Mouse (Mus musculus) midbrain, embryonic 12.5 days (tissue): ENCODE measurements around the gene Matn3. TPM values are rescaled to one million over a fixed set of nuclear protein-coding genes. Genes with fewer than 3 reads are reported as not detected.

Experiments
- ATAC-seq: fragments of 200-750 bp; cut with Nextera tagmentation; 2 replicates; pipeline ENCODE4 v1.8.0; 2017; ENCODE audit warnings: low read depth, moderate TSS enrichment, moderate library complexity; ENCODE audit not compliant: low FRiP score
- H3K27ac ChIP-seq: fragments of 300-500 bp; sonication (generic); replicated peaks from 2 replicates; pipeline ENCODE4 v1.5.1; 2016; ENCODE audit warnings: mild to moderate bottlenecking
- H3K27me3 ChIP-seq: fragments of 300-500 bp; sonication (generic); 2 replicates; pipeline ENCODE4 v1.6.1; 2016; ENCODE audit warnings: mild to moderate bottlenecking
- H3K36me3 ChIP-seq: fragments of 300-500 bp; sonication (generic); 2 replicates; pipeline ENCODE4 v1.6.1; 2016
- H3K4me1 ChIP-seq: fragments of 300-500 bp; sonication (generic); 2 replicates; pipeline ENCODE4 v1.6.1; 2016
- H3K4me2 ChIP-seq: fragments of 300-500 bp; sonication (generic); replicated peaks from 2 replicates; pipeline ENCODE4 v1.6.1; 2016; ENCODE audit warnings: mild to moderate bottlenecking, moderate library complexity
- H3K4me3 ChIP-seq: fragments of 300-500 bp; sonication (generic); 2 replicates; pipeline ENCODE4 v1.5.1; 2016; ENCODE audit warnings: mild to moderate bottlenecking
- H3K9ac ChIP-seq: fragments of 300-500 bp; sonication (generic); replicated peaks from 2 replicates; pipeline ENCODE4 v1.6.1; 2016; ENCODE audit warnings: mild to moderate bottlenecking, moderate library complexity
- H3K9me3 ChIP-seq: fragments of 300-500 bp; sonication (generic); 2 replicates; pipeline ENCODE4 v1.6.1; 2016; ENCODE audit warnings: mild to moderate bottlenecking
- WGBS: fragments of 180-500 bp; shearing (Covaris S2); methylation state at CpG from one replicate; pipeline ENCODE4 v1.1.7; 2016; 5-methylcytosine and 5-hydroxymethylcytosine counted together
- polyA plus RNA-seq: library from polyadenylated mRNA; unstranded; fragments of >200 nt; fragmentation: Nextera tagmentation; extraction: Ambion mirVana; gene quantifications from 2 replicates; pipeline ENCODE4 v1.2.1, GENCODE M21; 2016

Matn3 gene
- 0.43 and 0.61 TPM in 2 replicates for polyA plus RNA-seq

DNA sequence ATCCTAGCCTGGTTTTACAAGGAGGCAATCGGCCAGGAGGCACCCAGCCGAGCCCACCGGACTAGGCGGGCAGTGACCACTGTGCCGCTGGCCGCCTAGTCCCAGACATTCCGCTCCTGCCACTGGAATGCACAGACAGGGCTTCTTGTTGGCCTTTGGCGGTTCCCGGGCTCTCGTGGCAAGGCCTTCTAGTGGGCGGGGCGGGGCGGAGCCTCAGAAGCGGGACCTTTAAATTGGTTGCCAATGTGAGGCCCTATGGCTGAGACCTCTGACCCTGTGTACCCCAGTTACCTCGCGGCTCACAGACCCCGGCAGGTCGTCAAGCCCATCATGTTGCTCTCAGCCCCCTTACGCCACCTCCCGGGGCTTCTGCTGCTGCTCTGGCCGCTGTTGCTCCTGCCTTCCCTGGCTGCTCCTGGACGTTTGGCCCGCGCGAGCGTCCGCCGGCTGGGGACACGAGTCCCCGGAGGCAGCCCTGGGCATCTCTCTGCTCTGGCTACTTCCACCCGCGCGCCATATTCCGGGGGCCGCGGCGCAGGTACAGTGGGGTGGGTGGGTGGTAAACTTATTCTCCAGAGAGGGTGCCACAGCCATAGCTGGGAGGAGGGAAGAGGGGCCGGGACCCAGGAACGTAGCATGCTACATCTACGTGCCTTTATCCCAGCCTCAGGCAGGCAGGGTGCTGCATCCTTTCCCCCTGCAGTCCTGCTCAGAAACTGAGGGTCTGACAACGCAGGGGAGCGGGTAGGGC, at the start of gene Matn3:
TSS of gene Matn3 (plus strand) at position 216 of the 751 bp plus-strand sequence.
- peak within 1 kb of the TSS; percentile 96 for H3K4me2 ChIP-seq
- H3K4me3 ChIP-seq = peak within 1 kb of the TSS; percentile 48
- ATAC-seq = peak; percentile 78
- H3K4me1 ChIP-seq = peaks cover 9% of the 10 kb centered on the region; the same call in 1 of the 2 replicates
- peak within 1 kb of the TSS; percentile 60 for H3K9ac ChIP-seq
- no peaks in the 10 kb centered on the region for H3K9me3 ChIP-seq
- WGBS = under 1% methylated on average over 37 of the region's 42 CpGs
- H3K27me3 ChIP-seq = peaks cover 29% of the 10 kb centered on the region
- H3K36me3 ChIP-seq = no peaks in the 10 kb centered on the region
- H3K27ac ChIP-seq = no peak within 1 kb of the TSS

DNA sequence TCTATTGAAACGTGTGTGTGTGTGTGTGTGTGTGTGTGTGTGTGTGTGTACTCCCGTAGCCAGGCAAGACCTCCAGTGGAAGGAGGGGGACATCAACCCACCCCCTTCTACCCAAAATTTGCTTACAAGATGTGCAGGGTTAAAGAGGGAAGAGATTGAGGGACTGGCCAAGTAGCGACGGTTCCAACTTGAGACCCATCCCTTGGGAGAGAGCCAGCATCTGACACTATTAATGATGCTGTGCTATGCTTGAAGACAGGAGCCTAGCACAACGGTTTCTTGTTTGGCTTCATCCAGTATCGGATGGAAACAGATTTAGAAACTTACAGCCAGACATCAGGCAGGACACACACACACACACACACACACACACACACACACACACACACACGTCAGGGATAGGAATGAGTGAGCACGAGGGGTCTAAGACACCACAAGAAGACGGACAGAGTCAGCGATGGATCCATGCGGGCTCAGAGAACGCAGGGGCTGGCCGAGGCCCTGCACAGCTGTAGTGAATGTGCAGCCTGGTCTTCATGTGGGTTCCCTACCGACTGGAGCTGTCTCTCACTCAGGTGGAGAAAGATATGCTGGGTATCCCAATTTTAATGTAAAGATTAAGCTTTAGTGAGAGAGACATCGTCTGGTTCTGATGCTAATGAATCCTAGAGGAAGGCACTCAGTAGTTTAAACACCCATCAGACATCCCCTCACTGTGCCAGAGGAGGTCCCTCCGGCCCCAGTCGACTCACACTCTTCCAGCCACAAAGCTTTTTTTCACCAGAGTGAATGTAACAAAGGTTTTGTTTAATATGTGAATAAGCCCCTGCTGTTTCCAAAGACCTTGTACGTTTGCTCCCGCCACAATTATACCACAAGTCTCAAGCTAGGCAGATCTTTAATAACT, 48.6 kb upstream of the Matn3 start:
- Histone ChIP-seq H3K4me3 (no peak overlapping the region), H3K27ac (no peak overlapping the region), H3K36me3 (no peaks in the 10 kb centered on the region), H3K4me1 (peaks cover 20% of the 10 kb centered on the region), H3K4me2 (no peak overlapping the region), H3K9me3 (no peaks in the 10 kb centered on the region), H3K27me3 (no peaks in the 10 kb centered on the region), H3K9ac (no peak overlapping the region)
- WGBS = 55% methylated on average over 19 of the region's 19 CpGs
- 0 out of 2 replicates have a peak, but pooled peaks have one; percentile 20 for ATAC-seq

DNA sequence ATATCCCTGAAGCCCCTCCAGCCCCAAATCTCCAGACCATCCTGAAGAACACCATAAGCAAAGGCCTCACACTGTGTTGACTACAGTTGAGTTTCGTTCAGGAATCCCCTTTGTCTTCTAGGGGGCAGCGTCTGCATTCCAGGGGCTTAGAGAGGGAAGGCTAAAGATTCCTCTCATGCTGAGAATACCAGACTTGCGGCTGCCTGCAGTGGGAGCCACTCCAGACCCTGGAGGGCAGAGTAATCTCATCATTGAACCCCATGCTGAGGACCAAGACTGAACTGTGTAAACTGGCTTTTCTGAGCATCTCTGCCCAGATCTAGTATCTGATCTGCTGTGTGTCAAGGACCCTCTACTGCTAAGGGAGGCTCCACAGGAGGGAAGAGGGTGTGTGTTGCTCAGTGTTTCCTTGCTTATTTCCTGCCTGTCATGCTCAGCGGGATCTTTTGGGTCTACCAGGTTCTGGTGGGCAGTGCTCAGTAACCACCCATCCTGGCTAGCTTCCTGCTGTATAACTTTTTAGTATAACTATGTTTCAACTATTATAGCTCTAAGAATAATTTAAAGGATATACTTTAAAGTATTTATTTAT, 47.5 kb upstream of the Matn3 start:
- Histone ChIP-seq H3K36me3 (no peaks in the 10 kb centered on the region), H3K4me2 (no peak overlapping the region), H3K9me3 (no peaks in the 10 kb centered on the region), H3K4me3 (no peak overlapping the region), H3K27ac (no peak overlapping the region), H3K4me1 (peaks cover 20% of the 10 kb centered on the region), H3K9ac (no peak overlapping the region), H3K27me3 (no peaks in the 10 kb centered on the region)
- 14% methylated on average over 4 of the region's 4 CpGs for WGBS
- no peak for ATAC-seq

DNA sequence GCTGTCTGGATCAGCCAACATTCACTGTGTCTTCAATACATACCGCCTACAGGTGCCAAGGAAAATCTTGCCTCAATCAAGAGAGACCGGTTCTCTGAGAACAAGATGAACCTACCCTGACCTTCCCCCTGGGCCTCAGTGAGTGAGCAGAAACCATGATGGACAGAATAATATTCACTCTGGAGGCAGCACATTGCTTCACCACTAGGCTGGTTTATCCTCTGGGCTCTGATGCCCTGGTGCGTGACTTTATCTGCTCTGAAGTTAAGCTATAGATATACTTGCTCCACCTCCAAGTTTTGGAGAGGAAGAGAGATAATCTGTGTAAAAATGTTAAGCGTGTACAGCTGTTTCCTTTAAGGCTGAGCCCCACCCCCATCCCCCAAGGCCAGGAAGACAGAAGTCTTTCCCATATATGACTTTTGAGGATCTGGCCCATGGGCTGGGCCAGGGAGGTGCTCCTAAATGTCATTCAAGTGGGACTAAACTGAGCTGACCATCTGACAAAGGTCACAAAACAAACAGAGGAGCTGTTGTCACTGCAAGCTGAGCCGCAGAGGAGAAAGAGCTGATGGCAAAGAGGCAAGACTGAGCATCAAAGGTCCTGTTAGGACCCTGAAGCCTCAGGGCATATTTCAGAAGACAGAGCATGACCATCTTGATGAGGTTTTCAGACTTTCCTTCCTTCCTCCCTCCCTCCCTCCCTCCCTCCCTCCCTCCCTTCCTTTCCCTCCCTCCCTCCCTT, 46.6 kb upstream of the Matn3 start:
- Histone ChIP-seq H3K36me3 (no peaks in the 10 kb centered on the region), H3K9me3 (no peaks in the 10 kb centered on the region), H3K4me2 (no peak overlapping the region), H3K4me1 (peaks cover 20% of the 10 kb centered on the region), H3K27me3 (no peaks in the 10 kb centered on the region), H3K27ac (no peak overlapping the region), H3K4me3 (no peak overlapping the region), H3K9ac (no peak overlapping the region)
- ATAC-seq = no peak
- 54% methylated on average over 5 of the region's 5 CpGs for WGBS

DNA sequence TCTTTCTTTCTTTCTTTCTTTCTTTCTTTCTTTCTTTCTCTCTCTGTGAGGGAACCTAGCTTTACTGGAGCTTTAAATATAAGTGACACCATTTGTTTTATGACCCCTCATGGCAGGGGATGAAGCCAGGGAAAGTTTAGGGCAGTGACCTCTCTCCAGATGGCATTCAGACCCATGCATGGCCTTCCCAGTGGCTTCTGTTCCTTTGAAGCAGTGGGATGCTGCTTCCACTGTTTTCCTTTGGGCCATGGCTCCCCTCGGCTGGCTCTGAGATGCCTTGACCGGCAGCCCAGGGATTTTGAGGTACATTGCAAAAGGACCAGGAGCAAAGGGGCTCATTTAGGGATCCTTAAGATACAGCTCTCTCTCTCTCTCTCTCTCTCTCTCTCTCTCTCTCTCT, 45.8 kb upstream of the Matn3 start:
- Histone ChIP-seq H3K27ac (no peak overlapping the region), H3K9ac (no peak overlapping the region), H3K4me1 (peaks cover 20% of the 10 kb centered on the region), H3K27me3 (no peaks in the 10 kb centered on the region), H3K4me3 (no peak overlapping the region), H3K4me2 (no peak overlapping the region), H3K36me3 (no peaks in the 10 kb centered on the region), H3K9me3 (no peaks in the 10 kb centered on the region)
- WGBS = 11% methylated on average over 2 of the region's 2 CpGs
- no peak for ATAC-seq

DNA sequence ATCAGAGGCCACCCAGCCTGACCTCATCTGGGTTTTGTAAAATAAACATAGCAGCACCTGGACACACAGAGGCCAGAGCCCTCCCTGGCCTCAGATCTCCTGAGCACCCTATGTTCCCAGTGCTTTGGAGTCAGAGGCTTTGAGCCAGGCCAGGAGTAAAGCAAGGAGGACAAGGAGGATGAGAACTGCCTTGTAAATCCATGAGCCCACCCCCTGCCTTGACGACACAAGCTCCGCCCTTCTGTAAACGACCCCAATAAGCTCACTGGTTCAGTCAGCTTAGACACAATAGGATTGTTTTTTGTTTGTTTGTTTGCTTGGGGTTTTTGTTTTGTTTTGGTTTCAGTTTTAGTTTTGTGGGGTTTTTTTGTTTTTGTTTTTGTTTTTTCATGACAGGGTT, 45.2 kb upstream of the Matn3 start:
- no peaks in the 10 kb centered on the region for H3K36me3 ChIP-seq
- H3K27me3 ChIP-seq = no peaks in the 10 kb centered on the region
- H3K9ac ChIP-seq = no peak overlapping the region
- no peak overlapping the region for H3K4me3 ChIP-seq
- ATAC-seq = no peak
- 26% methylated on average over 3 of the region's 3 CpGs for WGBS
- H3K4me2 ChIP-seq = no peak overlapping the region
- no peaks in the 10 kb centered on the region for H3K9me3 ChIP-seq
- peaks cover 20% of the 10 kb centered on the region for H3K4me1 ChIP-seq
- H3K27ac ChIP-seq = no peak overlapping the region

DNA sequence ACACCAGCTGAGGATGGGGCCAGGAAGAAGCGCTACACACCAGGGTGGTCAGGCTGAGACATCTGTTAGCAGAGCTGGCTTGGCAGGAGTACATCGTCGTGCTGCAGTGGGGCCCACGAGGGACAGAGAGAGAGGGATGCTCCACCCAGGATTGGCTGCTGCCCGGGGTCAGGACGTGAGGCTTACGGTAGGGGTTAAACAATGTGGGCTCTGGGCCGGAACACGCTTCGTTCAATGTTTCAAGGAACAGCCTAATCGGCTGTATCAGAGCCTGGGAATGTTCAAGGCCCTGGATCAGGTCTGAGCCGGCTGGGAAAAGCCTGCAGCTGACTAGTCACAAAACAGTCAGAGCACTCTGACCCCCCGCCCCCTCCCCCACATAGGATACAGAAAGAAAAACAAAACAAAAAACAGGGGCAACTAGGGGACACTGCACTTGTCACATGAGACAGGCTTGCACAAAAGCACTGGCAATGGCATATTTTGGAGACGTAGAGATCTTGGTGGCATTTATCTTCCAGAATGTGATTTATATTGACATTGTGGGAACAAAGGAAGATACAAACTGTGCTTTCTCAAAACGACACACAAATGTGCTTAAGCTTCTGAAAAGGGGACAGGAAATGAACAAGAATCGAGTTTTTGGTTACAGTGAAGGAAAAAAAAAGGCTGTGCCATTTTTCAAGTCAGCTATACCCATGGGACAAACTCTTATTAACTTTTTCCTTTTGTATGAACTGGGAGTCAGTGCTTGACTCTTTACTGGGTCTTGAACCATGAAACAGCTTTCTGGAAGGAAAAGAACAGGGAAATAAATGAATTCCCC, 34.7 kb upstream of the Matn3 start:
- H3K4me3 ChIP-seq = no peak overlapping the region
- peaks cover 13% of the 10 kb centered on the region for H3K4me1 ChIP-seq
- H3K4me2 ChIP-seq = peak overlapping the region; percentile 26; the same call in 1 of the 2 replicates
- 0 out of 2 replicates have a peak overlapping the region, but pooled peaks have one; percentile 24 for H3K9ac ChIP-seq
- WGBS = 8% methylated on average over 16 of the region's 16 CpGs
- no peaks in the 10 kb centered on the region for H3K36me3 ChIP-seq
- H3K27ac ChIP-seq = peak overlapping the region; percentile 52; the same call in 1 of the 2 replicates
- no peaks in the 10 kb centered on the region for H3K9me3 ChIP-seq
- peak; percentile 84 for ATAC-seq
- 0 out of 2 replicates have a peak, but pooled peaks cover 3% of the 10 kb centered on the region for H3K27me3 ChIP-seq

DNA sequence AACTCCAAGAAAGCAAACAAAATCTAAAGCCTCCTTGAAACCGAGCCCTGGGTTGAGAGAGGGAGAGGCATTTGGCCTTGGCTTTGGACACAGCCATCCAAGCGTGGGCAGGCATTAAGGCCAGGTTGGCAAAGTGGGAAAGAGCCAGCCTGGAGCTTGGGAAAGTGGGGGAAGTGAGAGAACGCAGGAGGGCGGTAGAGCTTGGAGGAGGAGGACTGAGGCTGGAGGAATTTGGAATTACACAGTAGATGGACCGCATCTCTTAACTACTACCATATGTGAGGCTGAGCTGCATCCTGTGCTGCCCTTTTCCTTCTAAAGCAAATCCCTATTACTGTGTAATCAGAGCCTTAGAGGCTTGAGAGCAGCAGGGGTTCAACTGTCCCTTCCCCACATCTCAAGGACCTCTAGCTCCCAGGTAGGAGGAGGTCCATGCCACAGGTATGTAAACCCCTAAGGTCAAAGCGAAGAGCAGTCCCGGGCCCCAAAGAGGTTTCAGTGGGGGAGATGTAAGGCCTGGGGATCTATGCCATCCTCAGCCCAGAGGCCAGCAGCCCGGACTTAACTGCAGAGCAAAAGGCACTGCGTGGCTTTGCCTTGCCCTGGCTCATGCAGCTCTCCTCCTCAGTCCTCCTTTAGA, 33.9 kb upstream of the Matn3 start:
- H3K9me3 ChIP-seq = no peaks in the 10 kb centered on the region
- no peak overlapping the region for H3K4me2 ChIP-seq
- H3K4me3 ChIP-seq = no peak overlapping the region
- ATAC-seq = no peak
- H3K27me3 ChIP-seq = 0 out of 2 replicates have a peak, but pooled peaks cover 3% of the 10 kb centered on the region
- H3K4me1 ChIP-seq = peaks cover 13% of the 10 kb centered on the region
- H3K9ac ChIP-seq = no peak overlapping the region
- WGBS = 54% methylated on average over 9 of the region's 9 CpGs
- no peaks in the 10 kb centered on the region for H3K36me3 ChIP-seq
- H3K27ac ChIP-seq = 0 out of 2 replicates have a peak overlapping the region, but pooled peaks have one; percentile 52

DNA sequence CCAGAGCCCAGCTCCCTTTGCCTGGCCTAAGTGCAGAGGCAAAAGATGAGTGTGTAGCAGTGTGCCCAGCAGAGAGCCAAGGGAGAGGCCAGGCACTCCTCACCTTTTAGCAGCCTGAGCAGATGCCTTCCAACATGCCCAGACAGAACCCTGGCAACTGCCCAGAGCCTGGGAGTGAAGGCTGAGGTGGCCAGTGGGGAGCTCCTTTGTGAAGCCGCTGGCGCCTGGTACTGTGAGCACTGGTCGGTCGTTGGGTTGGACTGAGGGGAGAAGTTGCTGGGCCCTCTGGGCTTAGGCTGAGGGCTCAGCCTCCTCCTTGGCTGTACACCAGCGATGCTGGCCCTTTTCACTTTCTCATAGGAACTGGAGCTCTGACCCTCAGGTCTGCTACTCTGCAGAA, 31.4 kb upstream of the Matn3 start:
- no peaks in the 10 kb centered on the region for H3K36me3 ChIP-seq
- WGBS = 36% methylated on average over 5 of the region's 5 CpGs
- H3K4me1 ChIP-seq = peaks cover 17% of the 10 kb centered on the region
- H3K9ac ChIP-seq = no peak overlapping the region
- H3K4me3 ChIP-seq = no peak overlapping the region
- no peak for ATAC-seq
- H3K4me2 ChIP-seq = no peak overlapping the region
- H3K27me3 ChIP-seq = 0 out of 2 replicates have a peak, but pooled peaks cover 3% of the 10 kb centered on the region
- H3K9me3 ChIP-seq = no peaks in the 10 kb centered on the region
- H3K27ac ChIP-seq = 0 out of 2 replicates have a peak overlapping the region, but pooled peaks have one; percentile 15

DNA sequence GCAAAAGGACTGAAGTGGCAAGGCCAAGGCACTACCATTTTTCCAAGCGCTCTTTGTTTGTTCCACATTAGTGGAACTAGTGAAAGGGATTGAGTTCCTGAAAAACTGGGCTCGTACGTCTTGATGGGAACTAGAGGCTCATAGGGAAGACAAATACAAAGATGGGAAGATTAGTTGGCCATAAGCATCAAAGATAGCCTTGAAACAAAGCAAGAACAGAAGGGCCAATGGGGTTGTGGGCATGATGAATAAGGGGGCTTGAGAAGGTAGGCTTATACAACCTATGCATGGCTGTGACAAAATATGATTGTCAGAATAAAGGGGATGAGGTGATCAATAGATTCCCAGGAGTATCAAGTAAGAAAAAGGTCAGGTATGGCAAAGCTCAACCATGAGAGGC, 28.5 kb upstream of the Matn3 start:
- Histone ChIP-seq H3K27ac (no peak overlapping the region), H3K4me2 (no peak overlapping the region), H3K9me3 (no peaks in the 10 kb centered on the region), H3K36me3 (no peaks in the 10 kb centered on the region), H3K27me3 (0 out of 2 replicates have a peak, but pooled peaks cover 3% of the 10 kb centered on the region), H3K4me3 (no peak overlapping the region), H3K4me1 (peaks cover 19% of the 10 kb centered on the region), H3K9ac (no peak overlapping the region)
- ATAC-seq = no peak
- 88% methylated on average over 3 of the region's 3 CpGs for WGBS
